Mouse (Mus musculus): ENCODE results near the gene Tet3. TPM values are rescaled to one million over a fixed set of nuclear protein-coding genes. Genes with fewer than 3 reads are reported as not detected.
A peak's percentile ranks its signal among the peaks of the same experiment; 100 is the strongest.

Gene Tet3
- total RNA-seq (2021) = 10 to 100 TPM; 11.5 to 12.7 TPM
- long read RNA-seq, experiment 1 = 0 reads
- long read RNA-seq, experiment 2, partial matches to known transcripts = 1 of 2 reads
- long read RNA-seq, experiment 2, other reads (novel, unspliced or antisense) = 1 of 2 reads

DNA sequence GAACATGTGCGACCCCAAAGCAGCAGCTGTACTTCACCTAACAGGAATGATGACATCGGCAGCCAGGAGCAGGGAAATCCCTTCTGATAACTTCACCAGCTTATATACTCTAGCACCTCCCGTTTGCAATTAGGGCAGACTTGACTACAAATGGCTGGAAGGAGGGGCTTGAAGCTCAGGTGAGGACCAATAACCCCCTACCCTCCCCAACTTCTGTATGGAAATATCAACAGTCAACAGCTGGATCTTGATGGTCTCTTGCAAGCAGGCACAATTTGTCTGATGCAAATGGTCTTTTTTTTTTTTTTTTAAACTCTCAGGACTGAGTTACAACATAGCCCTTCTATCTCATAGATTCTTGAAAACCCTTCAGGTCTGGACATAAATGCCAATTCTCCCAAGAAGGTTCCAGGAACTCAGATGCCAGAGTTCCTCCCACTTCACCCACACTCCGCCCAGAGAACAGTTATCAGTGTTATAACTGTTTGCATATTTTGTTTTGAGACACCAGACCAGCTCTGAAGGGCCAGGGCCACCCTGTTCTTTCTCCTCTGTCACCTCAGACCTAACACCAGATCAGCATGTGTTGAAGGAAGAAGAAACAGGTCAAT is at the start of gene Tet3:
TSS of gene Tet3 (minus strand) at position 51 of the 611 bp plus-strand sequence.
- DNase-seq = no peak

DNA sequence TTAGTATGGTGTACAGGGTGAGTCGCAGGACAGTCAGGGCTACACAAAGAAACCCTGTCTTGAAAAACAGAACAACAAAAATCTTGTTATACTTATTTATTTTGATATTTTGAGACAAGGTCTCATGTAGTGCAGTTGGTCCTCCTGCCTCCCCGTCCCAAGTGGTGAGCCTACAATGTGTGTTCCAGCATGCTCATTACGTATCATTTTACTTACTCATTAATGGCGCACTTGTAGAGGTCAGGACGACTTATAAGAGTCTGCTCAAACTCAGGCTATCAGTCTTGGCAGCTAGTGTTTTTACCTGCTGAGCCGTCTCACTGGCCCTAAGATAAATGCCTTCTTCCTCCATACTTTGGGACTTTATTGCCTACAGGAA is 48.3 kb upstream of the Tet3 start:
- no peak for DNase-seq

DNA sequence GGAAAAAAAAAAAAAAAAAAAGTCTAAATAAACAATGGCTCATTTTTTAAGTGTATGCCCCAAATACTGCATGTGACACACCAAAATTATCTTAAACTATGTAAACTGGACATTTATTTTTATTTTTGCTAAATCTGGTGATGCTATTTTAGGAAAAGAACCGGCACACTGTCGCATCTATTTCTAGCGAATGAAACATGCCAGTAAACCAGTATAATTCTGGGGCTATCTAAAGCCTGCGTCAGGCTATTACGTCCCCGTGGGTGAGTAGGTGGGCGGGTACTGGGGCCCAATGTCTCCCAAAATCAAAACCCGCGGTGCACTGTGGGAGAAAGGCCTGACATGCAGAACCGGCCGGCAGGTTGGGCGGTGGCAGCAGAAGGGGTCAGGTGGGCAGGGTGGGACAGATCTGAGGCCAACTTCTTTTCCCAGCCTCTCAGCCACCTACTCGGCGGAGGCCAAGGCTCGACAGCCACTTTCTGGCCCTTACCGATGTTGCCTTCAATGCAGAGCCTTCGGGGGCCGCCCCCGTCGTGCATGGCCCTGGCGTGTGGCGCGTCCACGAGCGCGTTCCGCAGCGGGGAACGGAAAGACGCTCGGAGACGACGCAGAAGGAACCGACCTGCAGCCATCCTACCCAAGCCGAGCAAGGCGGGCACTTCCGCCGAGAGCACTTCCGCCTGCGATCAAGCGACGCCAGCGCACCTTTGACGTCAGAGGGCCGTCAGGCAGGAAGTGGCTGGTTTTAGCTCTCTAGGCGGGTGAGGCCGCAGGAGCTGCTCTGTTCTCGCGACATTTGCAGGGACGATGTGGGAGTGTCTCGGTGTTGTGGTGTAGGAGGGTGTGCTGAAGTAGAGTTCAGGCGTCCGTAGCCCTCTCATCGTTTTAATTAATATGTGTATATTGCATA is 47.6 kb upstream of the Tet3 start, which contains the start of gene Dguok:
TSS of gene Dguok (minus strand) at position 712 of the 910 bp plus-strand sequence.
- DNase-seq = peak; percentile 97 to 99

DNA sequence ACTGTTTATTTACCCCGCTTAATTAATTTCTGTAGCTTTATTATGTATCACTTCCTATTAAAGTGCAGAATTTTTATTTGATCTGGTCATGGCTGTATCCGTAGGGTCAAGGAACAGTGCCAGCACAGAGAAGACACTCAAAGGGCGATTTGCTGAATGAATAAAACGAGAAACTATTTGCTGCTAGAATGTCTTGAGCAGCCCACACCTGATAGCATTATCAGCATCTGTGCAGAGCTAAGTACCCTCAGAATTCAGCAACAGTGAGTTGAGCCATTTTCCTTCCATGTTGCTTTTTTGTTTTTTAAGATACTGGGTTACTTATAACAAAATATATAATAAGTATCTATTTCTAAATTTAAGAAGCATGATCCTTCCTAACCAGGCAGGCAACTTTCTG is 46.7 kb upstream of the Tet3 start:
- no peak for DNase-seq

DNA sequence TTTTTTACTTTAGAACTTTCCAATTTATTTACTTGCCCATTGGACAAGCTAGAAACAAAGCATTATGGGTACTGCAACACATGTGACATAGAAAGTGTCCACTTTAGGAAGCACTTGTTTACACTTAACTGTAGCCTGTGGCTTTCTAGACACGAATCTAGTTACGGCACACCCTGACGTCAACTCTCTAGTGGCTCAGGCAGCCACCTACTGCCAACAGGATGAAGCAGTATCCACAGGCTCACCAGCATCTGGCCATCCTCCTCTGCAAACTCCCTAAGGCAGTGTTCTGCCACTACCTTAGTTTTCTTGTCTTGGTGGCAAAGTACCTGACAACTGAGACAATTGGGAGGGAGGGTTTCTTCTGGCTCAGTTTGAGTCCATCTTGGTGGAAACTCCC is 44.5 kb upstream of the Tet3 start:
- no peak for DNase-seq

DNA sequence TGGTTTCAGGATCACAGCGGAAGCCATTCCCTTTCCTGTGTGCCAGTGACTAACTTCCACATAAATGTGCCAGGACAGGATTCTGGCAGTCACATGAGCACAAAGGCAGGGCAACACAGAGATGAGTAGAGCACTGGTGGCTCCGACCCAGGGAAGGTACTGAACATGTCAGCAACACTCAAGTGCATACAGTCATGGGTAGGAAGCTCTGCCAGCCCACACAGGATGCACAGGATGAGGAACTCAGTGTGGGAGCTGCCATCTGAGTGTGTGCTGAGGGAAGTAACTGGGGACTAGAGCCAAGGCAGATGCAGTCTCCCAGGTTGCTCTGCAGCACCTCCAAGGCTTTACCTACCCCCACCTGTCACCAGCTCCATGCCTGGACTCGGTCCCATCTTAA is 43.8 kb upstream of the Tet3 start:
- DNase-seq = peak; percentile 53 to 65

DNA sequence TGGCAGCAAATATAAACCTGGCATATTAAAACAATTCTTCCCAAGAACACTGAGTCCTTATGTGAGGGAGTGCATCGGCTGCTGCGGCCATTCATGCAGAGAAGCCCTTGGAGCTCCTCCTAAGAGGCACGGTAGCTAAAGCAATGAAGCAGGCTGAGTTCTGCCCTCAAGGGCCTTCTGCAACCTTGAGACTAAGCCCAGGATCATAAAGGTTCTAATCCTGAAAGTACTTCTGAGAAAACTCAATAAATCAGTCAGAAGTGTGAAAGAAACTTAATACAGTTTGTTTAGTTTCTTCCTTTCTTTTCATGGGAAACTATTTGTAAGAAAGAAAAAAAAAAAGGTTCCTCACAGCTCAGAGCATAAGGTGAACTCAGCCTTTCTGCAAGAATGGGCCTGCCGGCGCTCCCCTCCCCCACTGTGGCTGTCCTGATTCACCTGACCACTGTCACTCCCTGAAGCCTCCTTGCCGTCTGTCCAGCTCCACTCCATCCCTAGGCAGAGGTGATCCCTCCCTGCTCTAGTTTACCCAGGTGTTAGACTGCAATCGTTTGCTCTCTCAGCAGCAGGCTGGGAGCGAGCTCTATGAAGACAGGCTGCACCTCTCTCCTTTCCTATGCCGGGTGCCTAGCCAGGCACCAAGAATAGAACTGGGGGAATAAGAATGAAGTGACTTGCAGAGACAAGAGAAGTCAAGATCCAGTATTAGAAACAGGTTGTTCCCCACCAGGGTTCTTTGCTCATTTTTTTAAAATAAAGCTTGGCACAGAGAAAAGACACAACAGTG is 42.8 kb upstream of the Tet3 start:
- DNase-seq = no peak

DNA sequence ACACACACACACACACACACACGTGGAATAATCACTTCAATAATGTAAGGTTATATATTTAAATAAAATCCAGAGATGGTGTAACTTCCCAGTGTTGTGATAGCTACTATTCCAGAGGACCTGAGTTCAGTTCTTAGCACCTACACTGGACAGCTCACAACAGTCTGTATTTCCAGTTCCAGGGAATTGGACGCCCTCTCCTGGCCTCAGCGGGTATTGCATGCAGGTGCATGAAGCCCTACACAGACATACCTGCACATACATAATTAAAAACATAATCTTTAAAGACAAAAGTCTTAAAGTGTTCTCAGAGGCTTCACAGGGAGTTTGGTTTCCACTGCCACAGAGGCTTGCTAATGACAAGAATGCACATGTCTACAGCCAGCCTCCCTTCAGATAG is 41.6 kb upstream of the Tet3 start:
- no peak for DNase-seq

DNA sequence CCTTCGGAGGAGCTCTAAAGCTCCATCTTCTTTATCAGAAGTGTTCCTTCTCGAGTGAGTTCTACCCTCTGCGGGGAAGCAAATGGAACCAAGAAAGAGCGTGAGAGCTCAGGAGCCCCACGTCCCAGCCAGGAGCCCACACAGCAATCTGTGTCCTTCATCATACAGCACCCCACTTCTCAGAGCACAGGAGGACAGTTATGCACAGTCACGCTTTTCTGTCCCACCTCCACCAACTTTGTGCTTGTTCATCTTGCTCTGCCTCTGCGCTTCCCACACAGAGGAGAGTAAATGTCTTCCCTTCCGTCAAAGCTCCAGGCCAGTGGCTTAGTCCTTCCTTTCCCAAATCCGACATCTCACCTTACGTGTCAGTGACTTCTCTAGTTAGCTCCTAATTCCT is 40.2 kb upstream of the Tet3 start:
- DNase-seq = no peak

DNA sequence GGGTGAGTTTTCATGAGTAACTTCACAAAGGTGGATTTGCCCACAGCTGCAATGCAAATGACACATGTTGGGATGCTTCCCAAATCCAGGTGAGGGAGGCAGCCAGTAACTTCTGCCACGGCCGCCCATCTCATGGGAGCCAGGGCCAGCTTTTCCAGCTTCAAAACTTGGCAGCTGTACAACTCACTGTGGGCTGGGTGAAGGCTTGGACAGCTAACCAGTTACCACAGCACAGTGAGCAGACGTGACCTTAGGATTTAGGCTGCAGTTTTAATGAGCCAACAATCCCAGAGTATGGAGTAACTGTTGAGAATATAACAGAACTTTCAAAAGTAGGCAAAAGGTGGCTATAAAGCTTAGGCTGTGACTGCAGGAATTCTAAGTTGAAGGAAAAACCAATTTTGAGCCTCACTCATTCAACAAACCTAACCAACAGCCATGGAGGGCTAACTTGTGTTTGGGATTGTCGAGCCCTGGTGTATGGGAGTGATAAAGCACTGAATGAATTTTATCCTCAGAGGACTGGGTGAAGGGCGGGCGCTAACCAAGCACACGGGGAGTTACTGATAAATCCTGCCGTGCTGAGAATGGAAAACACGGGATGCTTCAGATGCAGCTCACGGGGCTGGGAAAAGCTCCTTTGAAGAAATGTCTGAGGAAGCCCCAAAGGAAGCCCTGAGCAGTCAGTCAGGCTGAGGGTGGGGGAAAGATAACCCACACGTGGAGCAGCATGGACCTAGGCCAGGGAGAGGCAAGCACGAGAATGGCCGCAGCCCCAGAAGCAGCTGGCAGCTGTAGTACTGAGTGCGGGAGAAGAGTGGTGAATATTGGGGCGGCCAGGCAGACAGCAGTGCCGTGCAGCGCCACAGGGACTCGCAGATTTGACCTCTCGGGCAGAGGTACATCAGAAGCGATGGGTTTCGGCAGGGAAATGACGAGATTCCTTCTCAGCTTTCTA is 38.1 kb upstream of the Tet3 start:
- DNase-seq = peak; percentile 59 to 61

DNA sequence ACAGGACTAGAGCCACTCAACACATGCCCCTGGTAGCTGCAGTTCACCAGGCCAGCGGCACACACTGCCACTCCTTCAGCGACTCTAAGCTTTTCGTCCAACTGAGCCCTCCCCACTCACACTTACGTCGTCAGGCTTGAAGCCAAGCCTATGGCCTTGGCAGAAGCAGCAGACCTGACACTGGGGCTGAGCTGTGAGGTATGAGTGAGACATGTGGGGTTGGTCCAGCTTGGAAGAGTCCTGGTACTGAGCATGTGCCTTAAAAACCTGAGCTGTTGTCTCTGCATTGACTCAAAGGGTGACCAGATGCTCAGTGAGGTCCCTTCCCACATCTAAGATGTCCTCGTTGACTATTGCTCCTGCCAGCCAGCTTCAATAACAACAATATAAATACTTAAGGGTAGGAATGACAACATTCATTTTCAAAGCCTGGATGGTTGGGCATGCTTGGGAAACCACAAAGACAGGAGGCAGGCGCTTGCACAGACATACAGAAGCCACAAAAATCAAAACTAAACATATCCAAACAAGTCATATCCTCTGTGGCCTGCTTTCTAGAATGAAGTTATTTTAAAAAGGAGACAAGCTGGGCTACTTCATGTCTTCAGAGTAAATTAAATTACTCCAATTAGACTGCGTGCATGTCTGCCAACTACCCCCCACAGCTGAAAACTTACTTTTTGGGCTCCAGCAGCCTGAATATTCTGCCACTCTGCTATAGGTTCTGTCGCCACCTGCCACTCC is 37.3 kb upstream of the Tet3 start:
- peak; percentile 70 to 79 for DNase-seq

DNA sequence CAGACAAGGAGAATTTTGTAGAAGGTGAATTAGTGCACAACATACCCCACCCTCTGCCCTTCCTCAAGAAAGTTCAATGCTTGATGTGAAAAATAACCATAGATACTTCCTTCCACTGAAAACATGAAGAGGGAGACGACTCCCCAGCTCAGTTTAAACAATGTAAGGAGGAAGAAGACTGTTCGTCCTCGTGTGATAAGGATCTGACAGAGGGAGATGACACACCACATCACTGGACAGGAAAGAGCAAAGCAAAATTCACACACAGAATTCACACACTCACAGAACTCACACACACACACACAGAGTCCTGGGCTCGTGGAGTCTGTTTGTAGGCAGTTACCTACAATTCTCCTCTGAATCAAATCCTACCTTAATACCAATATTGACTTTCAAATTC is 31.7 kb upstream of the Tet3 start:
- no peak for DNase-seq

DNA sequence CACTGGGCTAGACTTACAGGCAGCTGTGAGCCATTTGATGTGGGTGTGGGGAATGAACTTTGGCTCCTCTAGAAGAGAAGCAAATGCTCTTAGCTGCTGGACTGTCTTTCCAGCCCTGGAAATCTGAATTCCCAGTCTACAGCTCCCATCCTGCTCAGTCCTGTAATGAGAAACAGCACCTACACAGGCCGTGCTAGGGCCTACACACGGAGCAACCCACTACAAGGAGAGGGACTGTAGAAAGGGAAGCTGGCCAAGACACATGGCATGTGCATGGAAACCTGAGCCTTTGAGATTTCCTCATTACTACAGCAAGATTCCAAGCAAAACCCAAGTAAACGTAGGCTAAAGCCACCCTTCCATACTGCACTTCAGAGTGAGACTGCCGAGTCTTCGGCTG is 29.3 kb upstream of the Tet3 start:
- DNase-seq = no peak

DNA sequence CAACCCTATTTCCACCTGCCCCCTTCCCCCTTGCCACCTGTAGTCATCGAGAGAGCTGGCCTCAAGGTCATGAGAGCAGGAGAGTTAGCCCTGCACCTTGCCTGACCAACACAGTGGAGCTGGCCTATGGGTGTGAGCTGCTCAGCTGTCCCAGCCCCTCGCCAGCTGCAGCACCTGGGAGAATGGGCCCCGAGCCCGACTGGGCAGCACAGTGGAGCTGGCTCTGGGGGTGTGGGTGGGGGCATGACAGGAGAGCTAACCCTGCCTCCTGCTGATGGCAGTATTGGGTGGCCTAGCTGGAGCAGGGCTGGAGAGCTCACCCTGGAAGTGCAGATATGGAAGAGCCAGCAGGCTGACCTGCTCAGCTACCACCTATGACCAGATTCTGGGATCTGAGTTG is 28.4 kb upstream of the Tet3 start:
- no peak for DNase-seq

DNA sequence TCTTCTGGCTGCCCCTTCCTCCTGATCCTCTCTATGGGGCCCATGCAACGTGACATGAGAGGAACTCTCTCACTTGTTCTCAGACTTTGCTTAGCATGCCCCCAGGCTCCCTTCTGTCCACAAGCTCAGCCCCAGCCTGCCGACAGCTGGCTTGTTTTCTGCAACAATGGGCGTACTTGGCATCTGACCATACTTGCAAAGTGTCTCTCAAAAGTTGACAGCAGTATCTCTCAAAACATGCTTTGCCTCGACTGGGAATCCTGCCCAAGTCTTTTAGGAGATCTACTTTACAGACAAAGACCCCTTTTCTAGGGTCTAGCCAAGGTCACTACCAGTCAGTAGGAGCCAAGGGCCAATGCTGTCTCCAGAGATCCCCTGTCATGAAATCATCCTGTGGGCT is 27.0 kb upstream of the Tet3 start:
- no peak for DNase-seq

DNA sequence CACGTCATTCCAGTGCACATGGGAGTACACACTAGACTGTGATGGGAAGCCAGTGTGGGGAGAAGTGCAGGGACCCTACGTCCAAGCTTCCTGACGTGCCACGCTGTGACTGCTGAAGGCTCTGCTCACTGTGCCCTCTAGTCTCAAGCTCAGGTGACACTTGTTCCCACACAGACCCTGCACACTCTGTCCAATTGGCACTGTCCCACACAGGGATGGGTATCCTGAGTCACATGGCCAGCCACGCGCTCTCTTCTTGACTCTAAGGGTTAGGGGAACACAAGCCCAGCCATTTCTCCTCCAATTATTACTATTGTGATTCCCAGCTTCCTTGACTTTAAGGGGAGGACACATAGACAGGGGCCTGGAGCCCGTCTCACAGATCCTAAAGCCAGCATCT is 24.9 kb upstream of the Tet3 start:
- no peak for DNase-seq

DNA sequence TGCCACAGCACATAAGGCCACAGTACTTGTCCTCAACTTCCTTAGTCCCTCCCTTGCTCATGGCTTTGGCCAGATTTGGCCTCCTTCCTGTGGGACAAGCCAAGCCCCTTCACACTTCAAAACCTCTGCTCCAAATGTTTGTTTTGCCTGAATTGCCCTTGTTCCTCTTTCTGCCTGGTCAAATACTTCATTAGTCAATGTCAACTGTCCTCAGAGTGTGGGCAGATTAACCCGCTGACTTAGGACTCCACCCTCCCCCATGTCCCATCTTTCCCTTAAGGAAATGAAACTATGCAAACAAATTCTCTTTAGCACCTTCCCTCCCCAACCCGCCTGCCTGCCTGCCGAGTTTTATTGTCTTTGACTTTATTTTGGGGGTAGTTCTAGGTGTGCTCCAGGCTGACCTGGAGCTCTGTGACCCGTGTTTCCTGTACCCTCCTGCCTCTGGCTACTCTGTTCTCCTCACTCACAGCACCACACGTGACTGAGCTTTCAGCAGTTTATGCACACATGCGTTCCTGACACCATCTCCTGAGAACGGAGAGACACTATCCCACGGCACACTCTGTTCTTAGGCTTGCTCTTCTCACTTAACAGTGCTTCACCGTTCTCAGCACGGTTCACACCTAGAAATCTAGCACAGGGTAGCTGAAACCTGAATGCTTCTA is 23.7 kb upstream of the Tet3 start:
- peak in 1 of 2 experiments; percentile 64 for DNase-seq

DNA sequence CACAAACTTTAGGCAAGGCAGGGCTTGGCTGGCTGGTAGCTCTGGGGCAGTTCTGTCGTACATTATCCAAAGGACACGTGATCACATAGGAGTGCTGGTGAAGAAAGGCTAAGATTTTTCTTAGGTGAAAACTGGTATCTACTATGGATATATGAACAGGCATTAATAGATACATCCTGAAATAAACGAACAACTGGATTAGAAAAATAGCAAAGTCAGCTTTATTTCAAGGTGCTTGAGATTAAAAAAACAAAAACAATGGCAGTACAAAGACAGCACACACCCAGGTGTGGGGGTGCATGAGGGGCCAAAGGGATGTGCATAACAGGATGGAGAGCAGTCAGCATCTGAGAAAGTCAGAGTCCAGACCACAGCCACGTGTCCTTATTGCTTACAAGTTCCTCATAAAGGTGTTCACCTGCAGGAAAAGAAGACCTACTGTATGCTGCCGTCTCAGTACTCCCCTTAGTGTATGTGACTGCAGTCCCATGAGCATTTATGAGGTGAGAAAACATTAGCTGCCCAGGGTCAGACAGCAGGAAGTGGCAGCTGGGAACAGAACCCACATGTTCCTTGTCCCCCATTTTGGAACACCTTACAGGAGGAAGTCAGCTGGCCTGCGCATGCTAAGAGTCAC is 21.3 kb upstream of the Tet3 start:
- DNase-seq = no peak

DNA sequence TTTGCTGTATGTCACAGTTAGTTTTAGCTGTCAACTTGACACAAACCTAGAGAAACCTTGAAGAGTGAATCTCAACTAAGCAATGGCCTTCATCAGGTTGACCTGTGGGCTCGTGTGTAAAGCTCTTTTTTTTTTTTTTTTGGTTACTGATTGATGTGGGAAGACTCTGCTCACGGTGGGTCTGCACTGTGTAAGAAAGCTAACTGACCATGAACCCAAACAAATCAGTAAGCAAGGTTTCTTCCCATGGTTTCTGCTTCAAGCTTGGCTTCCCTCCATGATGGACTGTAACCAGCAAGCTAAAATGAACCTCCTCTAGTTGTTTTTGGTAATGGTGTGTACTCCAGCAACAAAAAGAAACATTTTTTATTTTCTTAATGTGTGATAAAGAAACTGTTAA is 20.3 kb upstream of the Tet3 start:
- DNase-seq = no peak

DNA sequence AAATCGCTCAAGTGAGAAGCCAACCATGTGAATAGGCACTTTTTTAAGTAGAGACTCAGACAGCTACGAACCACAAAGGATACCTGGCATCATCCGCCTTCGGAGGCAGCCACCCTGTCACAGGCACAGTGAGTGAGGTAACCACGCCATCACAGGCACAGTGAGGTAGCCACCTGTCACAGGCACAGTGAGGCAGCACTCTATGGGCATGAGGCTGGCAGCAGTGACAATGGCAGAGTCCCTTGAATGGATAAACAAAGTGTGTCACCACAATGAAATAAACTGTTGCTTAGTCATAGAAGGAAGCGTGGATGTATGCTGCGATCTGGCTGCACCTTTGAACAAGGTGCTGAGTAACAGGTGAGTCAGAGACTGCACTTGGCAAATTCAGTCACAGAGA is 19.7 kb upstream of the Tet3 start:
- DNase-seq = no peak
